Mouse (Mus musculus): Measurements from ENCODE around the gene Xrcc5.

DNA sequence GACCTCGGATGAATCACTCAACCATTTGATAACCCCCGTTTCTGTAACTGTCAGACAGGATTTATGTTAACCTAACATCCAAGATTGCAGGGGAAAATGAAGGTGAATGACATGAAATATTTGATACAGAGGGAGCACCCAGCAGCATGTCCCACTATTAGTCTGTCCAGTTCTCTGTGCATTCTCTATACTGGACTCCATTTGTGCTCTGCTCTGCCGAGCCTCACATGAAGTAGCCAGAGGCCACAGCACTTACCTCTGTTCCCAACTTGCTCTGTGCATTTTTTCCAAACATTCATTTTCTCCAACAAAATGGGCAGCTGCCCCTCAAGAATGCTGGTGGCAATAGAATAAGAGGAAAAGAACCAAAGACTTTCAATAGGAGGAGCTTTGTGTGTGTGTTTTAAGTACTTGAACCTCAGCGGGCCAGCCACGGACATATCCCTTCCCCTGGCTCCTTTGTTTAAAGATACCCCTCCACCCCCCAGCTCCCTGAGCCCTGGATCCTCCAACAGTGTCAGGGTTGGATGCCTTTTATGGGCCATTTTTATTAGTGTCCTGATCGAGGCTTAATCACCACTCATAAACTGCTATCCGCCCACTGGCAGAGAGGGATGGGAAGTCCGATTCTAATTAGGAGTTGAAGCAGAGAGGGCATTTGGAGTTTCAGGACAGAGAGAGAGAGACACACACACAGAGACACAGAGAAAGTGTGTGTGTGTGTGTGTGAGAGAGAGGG, 94.3 kb downstream of the Xrcc5 start:
- TF ChIP-seq CTCF (IDR thresholded peaks at IDR 0.05; ENCODE audit: borderline replicate concordance, control insufficient read depth, extremely low read depth, insufficient read depth, low read length, poor library complexity) (no peak), POLR2A (IDR thresholded peaks at IDR 0.05; ENCODE audit: control insufficient read depth, extremely low read depth, insufficient read depth, low read length, poor library complexity) (no peak)

Measured in thymus, adult 2 months (tissue).